Mouse (Mus musculus): Measurements from ENCODE around the gene She. TPM values are rescaled to one million over a fixed set of nuclear protein-coding genes. Genes with fewer than 3 reads are reported as not detected.

She gene
- polyA plus RNA-seq, 1 experiment from 2014 or later = 6.0 TPM

- Histone ChIP-seq H3K9ac (no peak overlapping the region), H3K27me3 (no peaks in the 10 kb centered on the region), H3K27ac (no peak overlapping the region), H3K36me3 (no peaks in the 10 kb centered on the region), H3K4me2 (no peak overlapping the region), H3K4me3 (no peak overlapping the region), H3K9me3 (replicated peaks) (no peaks in the 10 kb centered on the region), H3K4me1 (replicated peaks) (no peaks in the 10 kb centered on the region)
- ATAC-seq (replicated peaks; ENCODE audit: insufficient number of reproducible peaks, insufficient read depth, low FRiP score, low read depth) = no peak
- 67% methylated on average over 7 of the region's 7 CpGs for WGBS
Measured at GRCm38 (mm10) chr3:89887582-89888230, 56.5 kb downstream of the She start.

- ATAC-seq (replicated peaks; ENCODE audit: insufficient number of reproducible peaks, insufficient read depth, low FRiP score, low read depth) = no peak
- WGBS = 62% methylated on average over 8 of the region's 8 CpGs
- H3K9me3 ChIP-seq (replicated peaks) = no peaks in the 10 kb centered on the region
- no peaks in the 10 kb centered on the region for H3K4me1 ChIP-seq (replicated peaks)
- no peak overlapping the region for H3K4me3 ChIP-seq
- H3K9ac ChIP-seq = no peak overlapping the region
- H3K27ac ChIP-seq = no peak overlapping the region
- no peaks in the 10 kb centered on the region for H3K36me3 ChIP-seq
- no peak overlapping the region for H3K4me2 ChIP-seq
- no peaks in the 10 kb centered on the region for H3K27me3 ChIP-seq
Measured at GRCm38 (mm10) chr3:89889841-89890430, 58.8 kb downstream of the She start.

GRCm38 (mm10) chr3:89891696-89892095 lies 60.5 kb downstream of the She start:
- Histone ChIP-seq H3K4me2 (no peak overlapping the region), H3K27me3 (peaks cover 2% of the 10 kb centered on the region; the same call in 1 of the 2 replicates), H3K36me3 (no peaks in the 10 kb centered on the region), H3K9me3 (replicated peaks) (no peaks in the 10 kb centered on the region), H3K27ac (no peak overlapping the region), H3K4me1 (replicated peaks) (no peaks in the 10 kb centered on the region), H3K9ac (no peak overlapping the region), H3K4me3 (no peak overlapping the region)
- no peak for ATAC-seq (replicated peaks; ENCODE audit: insufficient number of reproducible peaks, insufficient read depth, low FRiP score, low read depth)

- Histone ChIP-seq H3K27ac (no peak overlapping the region), H3K9me3 (replicated peaks) (no peaks in the 10 kb centered on the region), H3K9ac (no peak overlapping the region), H3K4me1 (replicated peaks) (no peaks in the 10 kb centered on the region), H3K4me3 (no peak overlapping the region), H3K36me3 (no peaks in the 10 kb centered on the region), H3K27me3 (peaks cover 9% of the 10 kb centered on the region; the same call in 1 of the 2 replicates), H3K4me2 (no peak overlapping the region)
- ATAC-seq (replicated peaks; ENCODE audit: insufficient number of reproducible peaks, insufficient read depth, low FRiP score, low read depth) = no peak
- 77% methylated on average over 5 of the region's 5 CpGs for WGBS
Measured at GRCm38 (mm10) chr3:89892517-89893106, 61.4 kb downstream of the She start.

- no peak overlapping the region for H3K9ac ChIP-seq
- H3K36me3 ChIP-seq = no peaks in the 10 kb centered on the region
- peaks cover 9% of the 10 kb centered on the region; the same call in 1 of the 2 replicates for H3K27me3 ChIP-seq
- no peak overlapping the region for H3K27ac ChIP-seq
- no peak overlapping the region for H3K4me3 ChIP-seq
- WGBS = 35% methylated on average over 5 of the region's 5 CpGs
- no peak overlapping the region for H3K4me2 ChIP-seq
- H3K4me1 ChIP-seq (replicated peaks) = peaks cover 4% of the 10 kb centered on the region
- no peak for ATAC-seq (replicated peaks; ENCODE audit: insufficient number of reproducible peaks, insufficient read depth, low FRiP score, low read depth)
- H3K9me3 ChIP-seq (replicated peaks) = no peaks in the 10 kb centered on the region
Measured at GRCm38 (mm10) chr3:89896571-89896970, 65.4 kb downstream of the She start.

GRCm38 (mm10) chr3:89897204-89897796 lies 66.1 kb downstream of the She start:
- Histone ChIP-seq H3K27me3 (peaks cover 9% of the 10 kb centered on the region; the same call in 1 of the 2 replicates), H3K4me2 (no peak overlapping the region), H3K4me1 (replicated peaks) (peaks cover 11% of the 10 kb centered on the region), H3K36me3 (no peaks in the 10 kb centered on the region), H3K9ac (no peak overlapping the region), H3K9me3 (replicated peaks) (no peaks in the 10 kb centered on the region), H3K27ac (no peak overlapping the region), H3K4me3 (no peak overlapping the region)
- ATAC-seq (replicated peaks; ENCODE audit: insufficient number of reproducible peaks, insufficient read depth, low FRiP score, low read depth) = no peak
- 79% methylated on average over 8 of the region's 8 CpGs for WGBS

- no peaks in the 10 kb centered on the region for H3K9me3 ChIP-seq (replicated peaks)
- peaks cover 13% of the 10 kb centered on the region for H3K4me1 ChIP-seq (replicated peaks)
- 64% methylated on average over 10 of the region's 10 CpGs for WGBS
- no peak for ATAC-seq (replicated peaks; ENCODE audit: insufficient number of reproducible peaks, insufficient read depth, low FRiP score, low read depth)
- peaks cover 9% of the 10 kb centered on the region; the same call in 1 of the 2 replicates for H3K27me3 ChIP-seq
- no peak overlapping the region for H3K4me2 ChIP-seq
- H3K9ac ChIP-seq = no peak overlapping the region
- no peak overlapping the region for H3K4me3 ChIP-seq
- H3K27ac ChIP-seq = no peak overlapping the region
- H3K36me3 ChIP-seq = no peaks in the 10 kb centered on the region
Measured at GRCm38 (mm10) chr3:89898011-89898410, 66.8 kb downstream of the She start.

GRCm38 (mm10) chr3:89898870-89899510 lies 67.8 kb downstream of the She start:
- no peak overlapping the region for H3K9ac ChIP-seq
- H3K4me1 ChIP-seq (replicated peaks) = peaks cover 13% of the 10 kb centered on the region
- 48% methylated on average over 5 of the region's 5 CpGs for WGBS
- no peaks in the 10 kb centered on the region for H3K36me3 ChIP-seq
- H3K9me3 ChIP-seq (replicated peaks) = no peaks in the 10 kb centered on the region
- no peak overlapping the region for H3K27ac ChIP-seq
- H3K27me3 ChIP-seq = peaks cover 9% of the 10 kb centered on the region; the same call in 1 of the 2 replicates
- no peak overlapping the region for H3K4me3 ChIP-seq
- no peak for ATAC-seq (replicated peaks; ENCODE audit: insufficient number of reproducible peaks, insufficient read depth, low FRiP score, low read depth)
- no peak overlapping the region for H3K4me2 ChIP-seq

GRCm38 (mm10) chr3:89899511-89899908 lies 68.3 kb downstream of the She start:
- Histone ChIP-seq H3K4me3 (no peak overlapping the region), H3K36me3 (no peaks in the 10 kb centered on the region), H3K9ac (no peak overlapping the region), H3K9me3 (replicated peaks) (no peaks in the 10 kb centered on the region), H3K27ac (no peak overlapping the region), H3K4me1 (replicated peaks) (peaks cover 13% of the 10 kb centered on the region), H3K4me2 (no peak overlapping the region), H3K27me3 (peaks cover 9% of the 10 kb centered on the region; the same call in 1 of the 2 replicates)
- WGBS = 46% methylated on average over 8 of the region's 8 CpGs
- ATAC-seq (replicated peaks; ENCODE audit: insufficient number of reproducible peaks, insufficient read depth, low FRiP score, low read depth) = no peak

- Histone ChIP-seq H3K9ac (no peak overlapping the region), H3K4me2 (no peak overlapping the region), H3K36me3 (no peaks in the 10 kb centered on the region), H3K27me3 (peaks cover 24% of the 10 kb centered on the region), H3K4me1 (replicated peaks) (peaks cover 13% of the 10 kb centered on the region), H3K9me3 (replicated peaks) (no peaks in the 10 kb centered on the region), H3K27ac (no peak overlapping the region), H3K4me3 (no peak overlapping the region)
- 70% methylated on average over 3 of the region's 3 CpGs for WGBS
- ATAC-seq (replicated peaks; ENCODE audit: insufficient number of reproducible peaks, insufficient read depth, low FRiP score, low read depth) = no peak
Measured at GRCm38 (mm10) chr3:89907846-89908245, 76.7 kb downstream of the She start.
